Mouse (Mus musculus) forebrain, embryonic 10.5 days (tissue): ENCODE results near the gene Nol7. TPM values are rescaled to one million over a fixed set of nuclear protein-coding genes. Genes with fewer than 3 reads are reported as not detected.

ENCODE experiments used
- DNase-seq: peaks from one replicate; pipeline ENCODE4 v3.0.0-alpha.2; 2017; ENCODE audit warnings: low spot score; ENCODE audit errors: extremely low spot score
- H3K27ac ChIP-seq: fragments of 300-500 bp; sonication (generic); 2 replicates; pipeline ENCODE4 v1.5.1; 2016; ENCODE audit warnings: mild to moderate bottlenecking
- H3K27me3 ChIP-seq: fragments of 300-500 bp; sonication (generic); 2 replicates; pipeline ENCODE4 v1.6.1; 2016; ENCODE audit warnings: mild to moderate bottlenecking; ENCODE audit not compliant: poor library complexity, severe bottlenecking
- H3K36me3 ChIP-seq: fragments of 300-500 bp; sonication (generic); replicated peaks from 2 replicates; pipeline ENCODE4 v1.6.1; 2016; ENCODE audit warnings: mild to moderate bottlenecking, moderate library complexity
- H3K4me1 ChIP-seq: fragments of 300-500 bp; sonication (generic); 2 replicates; pipeline ENCODE4 v1.6.1; 2016
- H3K4me3 ChIP-seq: fragments of 300-500 bp; sonication (generic); 2 replicates; pipeline ENCODE4 v1.5.1; 2016; ENCODE audit warnings: mild to moderate bottlenecking, moderate library complexity
- H3K9me3 ChIP-seq: fragments of 300-500 bp; sonication (generic); 2 replicates; pipeline ENCODE4 v1.6.1; 2016; ENCODE audit warnings: mild to moderate bottlenecking, moderate library complexity
- WGBS: fragments of 180-500 bp; shearing (Covaris S2); methylation state at CpG from one replicate; pipeline ENCODE4 v1.1.7; 2016; 5-methylcytosine and 5-hydroxymethylcytosine counted together
- polyA plus RNA-seq: library from polyadenylated mRNA; unstranded; fragments of >200 nt; fragmentation: Nextera tagmentation; extraction: Ambion mirVana; gene quantifications from 2 replicates; pipeline ENCODE4 v1.2.1, GENCODE M21; 2016

Nol7 gene
- polyA plus RNA-seq, 1 experiment from 2014 or later, result 181 TPM

DNA sequence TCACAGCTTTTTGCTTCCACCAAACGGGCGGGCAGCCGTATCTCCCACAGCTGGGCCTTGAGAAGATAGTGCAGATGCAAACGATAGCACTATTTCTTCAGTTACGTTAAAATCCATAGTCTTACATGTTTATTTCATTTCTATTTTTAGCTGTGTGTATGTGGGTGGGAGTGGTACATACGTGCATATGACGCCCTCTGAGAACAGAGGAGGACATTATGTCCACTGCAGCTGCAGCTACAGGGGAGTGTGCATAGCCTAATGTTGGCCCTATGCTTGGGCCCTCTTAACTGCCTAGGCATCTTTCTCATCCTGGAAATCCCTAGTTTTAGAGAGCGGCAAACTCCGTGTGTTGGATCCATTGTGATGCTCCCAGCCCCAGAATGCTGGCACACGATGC lies 24.0 kb upstream of the Nol7 start:
- peaks cover 67% of the 10 kb centered on the region for H3K36me3 ChIP-seq
- peaks cover 8% of the 10 kb centered on the region; the same call in 1 of the 2 replicates for H3K4me1 ChIP-seq
- H3K4me3 ChIP-seq, result no peak overlapping the region
- DNase-seq, result no peak
- WGBS, result 84% methylated on average over 10 of the region's 10 CpGs
- 0 out of 2 replicates have a peak overlapping the region, but pooled peaks have one; percentile 20 for H3K27ac ChIP-seq
- H3K9me3 ChIP-seq, result peaks cover 8% of the 10 kb centered on the region; the same call in 1 of the 2 replicates
- no peaks in the 10 kb centered on the region for H3K27me3 ChIP-seq

DNA sequence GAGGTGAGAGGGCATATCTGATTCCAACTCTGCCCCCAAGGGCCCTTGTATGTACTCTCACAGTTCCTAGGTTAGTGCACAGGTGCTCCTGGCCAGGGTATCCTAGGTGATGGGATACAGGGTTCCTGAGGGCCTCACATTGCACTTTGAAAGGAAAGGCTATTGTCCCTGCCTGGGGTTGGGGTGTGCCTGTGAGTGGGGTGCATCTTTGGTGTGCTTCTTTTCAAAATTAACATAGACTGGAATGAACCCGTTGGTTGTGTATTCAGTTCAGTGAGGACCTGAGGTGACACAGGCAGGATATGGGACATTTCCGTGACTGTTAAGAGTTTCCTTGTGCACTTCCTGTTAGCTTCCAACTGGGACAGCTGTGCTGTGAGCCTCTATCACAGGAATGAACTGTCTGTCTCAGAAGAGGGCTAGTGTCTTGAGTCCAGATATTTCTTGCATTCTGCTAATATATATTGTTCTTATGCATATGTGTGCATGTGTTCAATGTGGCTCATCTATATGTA lies 23.2 kb upstream of the Nol7 start:
- WGBS, result 76% methylated on average over 2 of the region's 2 CpGs
- Histone ChIP-seq H3K4me1 (peaks cover 8% of the 10 kb centered on the region; the same call in 1 of the 2 replicates), H3K36me3 (peaks cover 69% of the 10 kb centered on the region), H3K27ac (0 out of 2 replicates have a peak overlapping the region, but pooled peaks have one; percentile 20), H3K4me3 (no peak overlapping the region), H3K27me3 (no peaks in the 10 kb centered on the region), H3K9me3 (peaks cover 8% of the 10 kb centered on the region; the same call in 1 of the 2 replicates)
- DNase-seq, result no peak

DNA sequence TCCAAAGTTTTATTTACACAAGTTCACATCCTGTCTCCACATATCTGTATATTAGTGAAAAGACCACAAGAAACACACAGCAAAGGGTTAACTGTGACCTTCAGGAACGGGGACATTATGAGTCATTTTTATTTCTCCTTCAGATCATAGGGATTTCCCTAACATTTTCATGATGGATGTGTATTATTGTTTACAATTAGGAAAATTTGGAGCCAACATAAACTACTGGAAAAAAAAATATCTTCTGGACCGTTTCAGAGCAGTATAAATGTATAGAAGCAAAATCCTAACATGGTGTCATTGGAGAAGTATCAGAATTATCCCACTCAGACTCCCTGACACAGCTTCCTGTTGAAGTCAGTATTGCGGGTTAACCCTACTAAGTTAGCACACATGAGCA lies 18.2 kb upstream of the Nol7 start:
- H3K27ac ChIP-seq, result no peak overlapping the region
- no peak overlapping the region for H3K4me3 ChIP-seq
- 92% methylated on average over 3 of the region's 3 CpGs for WGBS
- H3K27me3 ChIP-seq, result no peaks in the 10 kb centered on the region
- no peaks in the 10 kb centered on the region for H3K9me3 ChIP-seq
- no peak for DNase-seq
- no peaks in the 10 kb centered on the region for H3K4me1 ChIP-seq
- H3K36me3 ChIP-seq, result peaks cover 56% of the 10 kb centered on the region

DNA sequence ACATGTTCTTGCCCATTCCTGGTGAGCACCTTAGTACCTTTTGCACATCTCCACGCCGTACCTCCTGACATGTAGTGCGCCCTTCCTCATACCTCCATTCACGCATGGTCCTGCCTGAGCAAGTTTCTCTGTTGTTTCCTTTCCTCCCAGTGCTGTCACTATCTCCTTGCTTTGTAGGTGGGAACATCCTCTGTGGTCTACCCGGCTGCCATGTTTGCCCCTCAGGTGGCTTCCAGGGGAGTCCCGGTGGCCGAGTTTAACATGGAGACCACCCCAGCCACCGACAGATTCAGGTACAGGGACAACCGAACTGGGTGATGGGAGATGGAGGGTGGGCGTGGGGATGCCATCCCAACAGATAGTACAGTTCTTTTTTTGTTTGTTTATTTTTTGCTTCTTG lies 12.9 kb upstream of the Nol7 start:
- 95% methylated on average over 10 of the region's 10 CpGs for WGBS
- no peak for DNase-seq
- peaks cover 5% of the 10 kb centered on the region; the same call in 1 of the 2 replicates for H3K9me3 ChIP-seq
- H3K27ac ChIP-seq, result no peak overlapping the region
- no peak overlapping the region for H3K4me3 ChIP-seq
- no peaks in the 10 kb centered on the region for H3K4me1 ChIP-seq
- H3K27me3 ChIP-seq, result no peaks in the 10 kb centered on the region
- peaks cover 41% of the 10 kb centered on the region for H3K36me3 ChIP-seq

DNA sequence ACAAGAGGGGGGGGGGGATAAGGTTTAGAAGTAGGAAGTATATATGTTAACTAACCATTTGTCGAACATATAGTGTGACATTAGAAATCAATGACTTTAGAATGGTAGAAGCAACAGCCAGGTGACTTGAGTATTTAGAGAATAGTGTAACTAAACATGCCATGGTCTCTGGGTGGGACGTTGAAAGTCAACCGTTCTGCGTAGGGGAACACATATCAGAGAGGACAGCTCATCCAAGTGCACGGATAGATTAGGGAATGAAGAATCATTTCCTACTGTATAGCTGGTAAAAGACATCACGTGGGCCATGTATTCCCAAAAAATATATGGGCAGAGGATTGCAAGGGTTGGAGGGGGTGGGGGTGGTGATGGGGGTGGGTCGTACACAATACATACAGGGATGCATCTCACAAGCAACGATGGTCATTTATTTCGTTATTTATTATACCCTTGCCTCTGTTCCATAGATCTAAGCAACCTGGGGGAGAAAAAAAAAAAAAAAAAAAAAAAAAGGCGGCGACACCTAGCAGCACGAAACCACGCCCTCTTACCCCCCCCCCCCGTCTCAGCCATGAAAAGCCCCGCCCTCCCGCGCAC lies 392 bp upstream of the Nol7 start:
- peaks cover 12% of the 10 kb centered on the region for H3K4me1 ChIP-seq
- no peak for DNase-seq
- peaks cover 9% of the 10 kb centered on the region; the same call in 1 of the 2 replicates for H3K9me3 ChIP-seq
- peak overlapping the region; percentile 90 for H3K4me3 ChIP-seq
- 41% methylated on average over 17 of the region's 17 CpGs for whole genome bisulfite sequencing
- no peaks in the 10 kb centered on the region for H3K27me3 ChIP-seq
- peaks cover 69% of the 10 kb centered on the region for H3K36me3 ChIP-seq
- H3K27ac ChIP-seq, result peak overlapping the region; percentile 99

DNA sequence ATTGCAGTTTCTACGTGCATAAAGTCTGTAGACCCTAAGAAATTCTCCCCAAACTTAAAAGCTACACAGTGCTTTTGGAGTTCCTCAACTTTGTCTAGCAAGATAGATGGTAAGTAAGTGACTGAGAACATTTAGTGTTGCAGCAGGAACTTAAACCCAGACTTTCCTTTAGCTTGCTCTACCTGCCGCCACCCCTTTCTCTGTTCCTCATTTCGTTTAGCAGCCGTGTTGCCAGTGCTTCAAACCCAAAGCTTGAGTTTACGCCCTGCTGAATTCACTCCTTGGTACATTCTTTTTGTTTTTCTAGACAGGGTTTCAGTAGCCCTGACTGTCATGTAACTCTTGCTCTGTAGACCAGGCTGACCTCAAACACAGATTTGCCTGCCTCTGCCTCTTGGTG lies 1.4 kb downstream of the Nol7 start:
- Histone ChIP-seq H3K4me1 (peaks cover 12% of the 10 kb centered on the region), H3K36me3 (peaks cover 77% of the 10 kb centered on the region), H3K27ac (no peak overlapping the region), H3K9me3 (peaks cover 1% of the 10 kb centered on the region; the same call in 1 of the 2 replicates), H3K4me3 (peak overlapping the region; percentile 90), H3K27me3 (no peaks in the 10 kb centered on the region)
- 92% methylated on average over 5 of the region's 5 CpGs for WGBS
- DNase-seq, result no peak

DNA sequence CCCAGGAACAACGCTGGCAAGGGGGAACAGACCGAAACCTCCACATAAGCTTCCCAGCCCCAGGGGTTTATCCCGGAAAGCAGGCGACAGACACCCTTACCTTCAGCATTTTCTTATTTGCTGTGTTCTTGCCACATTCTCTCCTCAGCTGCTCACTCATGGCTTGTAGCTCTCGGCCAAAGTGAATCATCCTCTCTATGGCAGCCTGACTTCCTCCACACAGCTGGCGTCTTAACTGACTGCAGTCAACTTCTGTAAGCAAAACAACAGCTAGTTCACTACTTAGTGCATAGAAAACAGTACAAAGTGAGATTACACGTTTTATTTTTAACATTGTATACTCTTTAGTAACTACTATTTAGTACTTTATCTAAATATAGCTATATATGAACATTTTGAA lies 14.1 kb downstream of the Nol7 start:
- no peak for DNase-seq
- Histone ChIP-seq H3K27ac (no peak overlapping the region), H3K4me1 (no peaks in the 10 kb centered on the region), H3K9me3 (no peaks in the 10 kb centered on the region), H3K4me3 (no peak overlapping the region), H3K27me3 (no peaks in the 10 kb centered on the region), H3K36me3 (peaks cover 95% of the 10 kb centered on the region)
- 88% methylated on average over 7 of the region's 7 CpGs for WGBS

DNA sequence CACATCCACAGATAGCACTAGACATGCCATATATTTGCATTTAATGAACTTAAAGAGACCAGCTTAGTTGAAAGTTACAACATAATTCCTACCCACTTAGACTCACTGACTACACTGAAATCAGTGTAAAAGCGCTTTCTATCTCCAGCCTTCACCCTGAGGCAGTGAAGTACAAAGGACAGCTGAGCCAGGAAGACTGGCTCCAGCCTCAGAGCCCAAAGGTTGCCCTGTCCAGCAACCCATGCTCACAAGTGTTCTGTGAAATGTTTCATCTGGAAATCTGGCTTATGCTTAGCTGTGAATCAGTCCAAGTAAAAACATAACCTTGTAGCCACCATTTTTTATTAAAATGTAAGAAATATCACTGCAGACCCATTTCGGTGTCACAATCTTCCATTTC lies 15.4 kb downstream of the Nol7 start:
- Histone ChIP-seq H3K36me3 (peaks cover 95% of the 10 kb centered on the region), H3K9me3 (no peaks in the 10 kb centered on the region), H3K27me3 (no peaks in the 10 kb centered on the region), H3K27ac (no peak overlapping the region), H3K4me3 (no peak overlapping the region), H3K4me1 (no peaks in the 10 kb centered on the region)
- no peak for DNase-seq
- 99% methylated on average over 2 of the region's 2 CpGs for WGBS

DNA sequence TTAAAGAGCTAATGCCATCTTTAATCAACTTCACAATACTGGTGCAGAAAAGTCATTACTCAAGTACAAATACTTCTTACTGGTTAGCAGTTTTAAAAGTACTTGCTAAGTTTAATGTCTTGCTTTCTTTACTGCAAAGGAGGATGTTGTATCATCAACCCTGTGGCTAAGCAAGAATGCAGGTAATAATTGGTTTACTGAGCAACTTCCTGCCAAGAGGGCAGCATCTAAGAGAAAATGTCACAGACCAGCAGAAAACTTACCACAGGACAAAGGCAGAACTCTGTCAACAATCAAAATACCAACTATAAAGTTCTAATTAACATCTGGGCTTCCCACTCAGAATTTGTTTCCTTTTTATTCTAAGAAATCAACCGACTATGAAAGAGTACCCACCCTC lies 17.1 kb downstream of the Nol7 start:
- Histone ChIP-seq H3K27me3 (no peaks in the 10 kb centered on the region), H3K36me3 (peaks cover 95% of the 10 kb centered on the region), H3K9me3 (no peaks in the 10 kb centered on the region), H3K4me3 (no peak overlapping the region), H3K27ac (no peak overlapping the region), H3K4me1 (no peaks in the 10 kb centered on the region)
- 79% methylated on average over 1 of the region's 1 CpGs for WGBS
- DNase-seq, result no peak

DNA sequence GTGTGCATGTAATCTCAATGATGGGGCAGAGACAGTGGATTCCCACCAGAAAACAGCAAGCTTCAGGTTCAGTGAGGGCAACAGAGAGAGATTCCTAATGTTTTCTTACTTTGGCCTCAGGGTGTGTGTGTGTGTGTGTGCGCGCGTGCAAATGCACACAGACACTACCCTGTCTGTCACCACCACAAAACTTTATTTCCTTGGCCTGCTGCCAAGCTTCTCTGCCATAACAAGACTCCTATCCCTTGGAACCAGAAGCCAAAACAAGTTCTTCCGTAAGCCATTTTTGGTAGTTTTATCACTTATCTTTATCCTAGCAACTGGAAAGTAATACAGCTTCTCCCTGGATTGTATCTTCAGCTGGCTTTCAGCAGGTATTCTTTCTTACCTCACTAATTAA lies 30.2 kb downstream of the Nol7 start:
- no peaks in the 10 kb centered on the region for H3K4me1 ChIP-seq
- H3K27ac ChIP-seq, result no peak overlapping the region
- WGBS, result 98% methylated on average over 4 of the region's 4 CpGs
- no peaks in the 10 kb centered on the region for H3K9me3 ChIP-seq
- DNase-seq, result no peak
- no peak overlapping the region for H3K4me3 ChIP-seq
- H3K27me3 ChIP-seq, result no peaks in the 10 kb centered on the region
- peaks cover 44% of the 10 kb centered on the region for H3K36me3 ChIP-seq

DNA sequence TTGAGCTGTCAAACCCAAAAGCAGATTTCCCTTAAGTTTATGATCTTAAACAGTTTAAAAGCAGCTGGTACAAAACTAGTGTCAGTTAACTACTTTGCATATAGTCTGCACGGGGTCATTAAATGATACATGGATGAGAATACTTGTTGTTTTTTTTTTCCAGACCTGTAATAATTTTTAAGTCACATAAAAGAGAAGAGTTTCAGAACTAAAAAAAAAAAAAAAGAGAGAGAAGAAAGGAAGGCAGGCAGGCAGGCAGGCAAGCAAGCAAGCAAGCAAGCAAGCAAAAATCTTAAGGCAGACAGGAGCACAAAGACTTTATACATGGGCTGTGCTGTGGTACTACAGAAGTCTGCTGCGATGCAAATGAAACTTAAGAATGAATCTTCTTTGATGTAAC lies 35.2 kb downstream of the Nol7 start:
- 91% methylated on average over 2 of the region's 2 CpGs for WGBS
- peaks cover 20% of the 10 kb centered on the region for H3K36me3 ChIP-seq
- H3K27me3 ChIP-seq, result no peaks in the 10 kb centered on the region
- H3K9me3 ChIP-seq, result peaks cover 4% of the 10 kb centered on the region; the same call in 1 of the 2 replicates
- H3K4me3 ChIP-seq, result no peak overlapping the region
- DNase-seq, result no peak
- no peak overlapping the region for H3K27ac ChIP-seq
- H3K4me1 ChIP-seq, result no peaks in the 10 kb centered on the region

DNA sequence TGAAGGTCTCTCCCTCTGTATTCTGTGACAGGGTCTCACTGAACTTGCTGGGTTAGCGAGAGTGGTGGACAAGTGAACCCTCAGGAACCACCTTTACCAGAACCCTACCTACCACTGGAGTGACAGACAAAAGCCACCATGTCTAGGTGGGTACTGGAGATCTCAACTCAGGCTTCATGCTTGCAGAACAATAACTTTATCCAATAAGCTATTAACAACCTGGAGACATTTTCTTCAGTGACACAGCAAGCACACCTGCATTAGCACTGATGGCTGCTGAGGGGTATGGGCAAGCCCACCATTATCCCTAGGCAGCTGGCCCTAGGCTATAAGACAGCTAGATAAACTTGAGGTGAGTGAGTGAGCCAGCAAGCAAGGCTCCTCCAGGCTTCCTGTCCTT lies 42.2 kb downstream of the Nol7 start:
- Histone ChIP-seq H3K27me3 (no peaks in the 10 kb centered on the region), H3K9me3 (peaks cover 4% of the 10 kb centered on the region; the same call in 1 of the 2 replicates), H3K27ac (no peak overlapping the region), H3K36me3 (peaks cover 2% of the 10 kb centered on the region; the same call in 1 of the 2 replicates), H3K4me1 (no peaks in the 10 kb centered on the region), H3K4me3 (no peak overlapping the region)
- 100% methylated on average over 1 of the region's 1 CpGs for WGBS
- DNase-seq, result no peak

DNA sequence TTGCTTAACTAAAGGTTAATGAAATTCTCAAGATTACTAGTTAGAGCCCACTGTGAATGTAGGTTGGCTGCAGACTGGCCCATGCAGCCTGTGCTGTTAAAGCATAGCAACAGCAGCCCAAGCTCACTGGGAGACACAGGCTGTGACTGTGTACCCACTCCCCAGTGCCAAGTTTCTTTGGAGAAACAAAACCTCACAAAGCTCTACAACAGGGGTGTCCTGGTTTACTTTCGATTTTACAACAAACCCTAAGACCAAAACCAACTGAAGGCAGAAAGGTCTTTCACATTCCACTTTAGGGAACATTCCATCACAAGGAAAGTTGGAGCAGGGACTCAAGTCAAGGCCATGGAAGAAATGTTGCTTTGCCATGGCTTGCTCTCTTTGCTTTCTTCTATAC lies 44.4 kb downstream of the Nol7 start:
- H3K4me3 ChIP-seq, result no peak overlapping the region
- peaks cover 8% of the 10 kb centered on the region; the same call in 1 of the 2 replicates for H3K4me1 ChIP-seq
- H3K36me3 ChIP-seq, result peaks cover 1% of the 10 kb centered on the region; the same call in 1 of the 2 replicates
- 87% methylated on average over 1 of the region's 1 CpGs for WGBS
- H3K9me3 ChIP-seq, result peaks cover 2% of the 10 kb centered on the region; the same call in 1 of the 2 replicates
- no peaks in the 10 kb centered on the region for H3K27me3 ChIP-seq
- no peak for DNase-seq
- no peak overlapping the region for H3K27ac ChIP-seq
